Mouse (Mus musculus): ENCODE measurements around the gene Arid1b. TPM values are rescaled to one million over a fixed set of nuclear protein-coding genes. Genes with fewer than 3 reads are reported as not detected.
A peak's percentile ranks its signal among the peaks of the same experiment; 100 is the strongest.

Arid1b gene
- total RNA-seq (2014; fragmentation: Nextera tagmentation) (37.0 and 49.1 TPM in 2 replicates), total RNA-seq (2017) (11.6 and 12.2 TPM in 2 replicates), polyA plus RNA-seq (2012) (32.4 and 45.0 TPM in 2 replicates)

GRCm38 (mm10) chr17:4993840-4994503, at the start of gene Arid1b:
Gene Arid1b (plus strand): TSS chr17:4994332.
- ATAC-seq (ENCODE audit: extremely low read depth, insufficient number of reproducible peaks, low FRiP score, poor library complexity, severe bottlenecking) = peak; percentile 47; the same call in 1 of the 2 replicates
- H3K27me3 ChIP-seq (ENCODE audit: insufficient read depth, low read length) = no peaks in the 10 kb centered on the region
- TF ChIP-seq TAL1 (conservative IDR thresholded peaks at IDR 0.05; ENCODE audit: low read depth, low read length) (no peak), CTCF (IDR thresholded peaks at IDR 0.05; ENCODE audit: low read depth, low read length) (no peak), GATA2 (IDR thresholded peaks at IDR 0.05; ENCODE audit: borderline replicate concordance, low read depth, low read length) (no peak), GATA1 (IDR thresholded peaks at IDR 0.05; ENCODE audit: borderline replicate concordance, low read length) (no peak), POLR2AphosphoS5 (IDR thresholded peaks at IDR 0.05; ENCODE audit: insufficient replicate concordance, low read depth, low read length) (no peak)
- H3K36me3 ChIP-seq (replicated peaks) = no peaks in the 10 kb centered on the region
- DNase-seq (ENCODE audit: low spot score) = peak; percentile 81
- no peaks in the 10 kb centered on the region for H3K9me3 ChIP-seq (replicated peaks)
- H3K4me1 ChIP-seq (ENCODE audit: insufficient read depth, low read depth, low read length) = peaks cover 16% of the 10 kb centered on the region
- peak within 1 kb of the TSS; percentile 82 for H3K4me3 ChIP-seq (ENCODE audit: low read depth, low read length)

GRCm38 (mm10) chr17:4945311-4945751, 48.8 kb upstream of the Arid1b start:
- Histone ChIP-seq H3K4me3 (ENCODE audit: low read depth, low read length) (no peak overlapping the region), H3K4me1 (ENCODE audit: insufficient read depth, low read depth, low read length) (no peaks in the 10 kb centered on the region), H3K9me3 (replicated peaks) (no peaks in the 10 kb centered on the region), H3K27me3 (ENCODE audit: insufficient read depth, low read length) (peaks cover 29% of the 10 kb centered on the region), H3K36me3 (replicated peaks) (no peaks in the 10 kb centered on the region)
- no peak for TF ChIP-seq TAL1 (conservative IDR thresholded peaks at IDR 0.05; ENCODE audit: low read depth, low read length)
- TF ChIP-seq GATA2 (IDR thresholded peaks at IDR 0.05; ENCODE audit: borderline replicate concordance, low read depth, low read length) = no peak
- TF ChIP-seq CTCF (IDR thresholded peaks at IDR 0.05; ENCODE audit: low read depth, low read length) = no peak
- no peak for TF ChIP-seq POLR2AphosphoS5 (IDR thresholded peaks at IDR 0.05; ENCODE audit: insufficient replicate concordance, low read depth, low read length)
- TF ChIP-seq GATA1 (IDR thresholded peaks at IDR 0.05; ENCODE audit: borderline replicate concordance, low read length) = no peak
- ATAC-seq (ENCODE audit: extremely low read depth, insufficient number of reproducible peaks, low FRiP score, poor library complexity, severe bottlenecking) (no peak), DNase-seq (ENCODE audit: low spot score) (no peak)

- Histone ChIP-seq H3K4me1 (ENCODE audit: insufficient read depth, low read depth, low read length) (no peaks in the 10 kb centered on the region), H3K9me3 (replicated peaks) (no peaks in the 10 kb centered on the region), H3K36me3 (replicated peaks) (no peaks in the 10 kb centered on the region), H3K4me3 (ENCODE audit: low read depth, low read length) (no peak overlapping the region), H3K27me3 (ENCODE audit: insufficient read depth, low read length) (peaks cover 25% of the 10 kb centered on the region)
- no peak for DNase-seq (ENCODE audit: low spot score)
- no peak for ATAC-seq (ENCODE audit: extremely low read depth, insufficient number of reproducible peaks, low FRiP score, poor library complexity, severe bottlenecking)
- TF ChIP-seq CTCF (IDR thresholded peaks at IDR 0.05; ENCODE audit: low read depth, low read length) (no peak), POLR2AphosphoS5 (IDR thresholded peaks at IDR 0.05; ENCODE audit: insufficient replicate concordance, low read depth, low read length) (no peak), TAL1 (conservative IDR thresholded peaks at IDR 0.05; ENCODE audit: low read depth, low read length) (no peak), GATA2 (IDR thresholded peaks at IDR 0.05; ENCODE audit: borderline replicate concordance, low read depth, low read length) (no peak)
Observed at GRCm38 (mm10) chr17:4945871-4946331, 48.2 kb upstream of the Arid1b start.

GRCm38 (mm10) chr17:4946421-4946974, 47.6 kb upstream of the Arid1b start:
- Histone ChIP-seq H3K36me3 (replicated peaks) (no peaks in the 10 kb centered on the region), H3K4me1 (ENCODE audit: insufficient read depth, low read depth, low read length) (no peaks in the 10 kb centered on the region), H3K27me3 (ENCODE audit: insufficient read depth, low read length) (peaks cover 25% of the 10 kb centered on the region), H3K9me3 (replicated peaks) (no peaks in the 10 kb centered on the region), H3K4me3 (ENCODE audit: low read depth, low read length) (no peak overlapping the region)
- TF ChIP-seq CTCF (IDR thresholded peaks at IDR 0.05; ENCODE audit: low read depth, low read length) (no peak), GATA1 (IDR thresholded peaks at IDR 0.05; ENCODE audit: borderline replicate concordance, low read length) (no peak), TAL1 (conservative IDR thresholded peaks at IDR 0.05; ENCODE audit: low read depth, low read length) (no peak), POLR2AphosphoS5 (IDR thresholded peaks at IDR 0.05; ENCODE audit: insufficient replicate concordance, low read depth, low read length) (no peak), GATA2 (IDR thresholded peaks at IDR 0.05; ENCODE audit: borderline replicate concordance, low read depth, low read length) (no peak)
- no peak for ATAC-seq (ENCODE audit: extremely low read depth, insufficient number of reproducible peaks, low FRiP score, poor library complexity, severe bottlenecking)
- no peak for DNase-seq (ENCODE audit: low spot score)

- DNase-seq (ENCODE audit: low spot score) (no peak), ATAC-seq (ENCODE audit: extremely low read depth, insufficient number of reproducible peaks, low FRiP score, poor library complexity, severe bottlenecking) (no peak)
- Histone ChIP-seq H3K27me3 (ENCODE audit: insufficient read depth, low read length) (peaks cover 27% of the 10 kb centered on the region), H3K36me3 (replicated peaks) (no peaks in the 10 kb centered on the region), H3K4me1 (ENCODE audit: insufficient read depth, low read depth, low read length) (no peaks in the 10 kb centered on the region), H3K4me3 (ENCODE audit: low read depth, low read length) (no peak overlapping the region), H3K9me3 (replicated peaks) (no peaks in the 10 kb centered on the region)
- no peak for TF ChIP-seq POLR2AphosphoS5 (IDR thresholded peaks at IDR 0.05; ENCODE audit: insufficient replicate concordance, low read depth, low read length)
- TF ChIP-seq CTCF (IDR thresholded peaks at IDR 0.05; ENCODE audit: low read depth, low read length) = no peak
Observed at GRCm38 (mm10) chr17:4947013-4947412, 47.1 kb upstream of the Arid1b start.

- TF ChIP-seq CTCF (IDR thresholded peaks at IDR 0.05; ENCODE audit: low read depth, low read length) (no peak), GATA1 (IDR thresholded peaks at IDR 0.05; ENCODE audit: borderline replicate concordance, low read length) (no peak), GATA2 (IDR thresholded peaks at IDR 0.05; ENCODE audit: borderline replicate concordance, low read depth, low read length) (no peak), TAL1 (conservative IDR thresholded peaks at IDR 0.05; ENCODE audit: low read depth, low read length) (no peak), POLR2AphosphoS5 (IDR thresholded peaks at IDR 0.05; ENCODE audit: insufficient replicate concordance, low read depth, low read length) (no peak)
- ATAC-seq (ENCODE audit: extremely low read depth, insufficient number of reproducible peaks, low FRiP score, poor library complexity, severe bottlenecking) (no peak), DNase-seq (ENCODE audit: low spot score) (no peak)
- Histone ChIP-seq H3K4me3 (ENCODE audit: low read depth, low read length) (no peak overlapping the region), H3K27me3 (ENCODE audit: insufficient read depth, low read length) (peaks cover 26% of the 10 kb centered on the region), H3K4me1 (ENCODE audit: insufficient read depth, low read depth, low read length) (no peaks in the 10 kb centered on the region), H3K36me3 (replicated peaks) (no peaks in the 10 kb centered on the region), H3K9me3 (replicated peaks) (no peaks in the 10 kb centered on the region)
Observed at GRCm38 (mm10) chr17:4947439-4947838, 46.7 kb upstream of the Arid1b start.
